Mouse (Mus musculus) forebrain, embryonic 10.5 days (tissue): Measurements from ENCODE around the gene Myh2. TPM values are rescaled to one million over a fixed set of nuclear protein-coding genes. Genes with fewer than 3 reads are reported as not detected.

Experiments used
- DNase-seq: peaks from one replicate; pipeline ENCODE4 v3.0.0-alpha.2; 2017; ENCODE audit warnings: low spot score; ENCODE audit errors: extremely low spot score
- H3K27ac ChIP-seq: fragments of 300-500 bp; sonication (generic); 2 replicates; pipeline ENCODE4 v1.5.1; 2016; ENCODE audit warnings: mild to moderate bottlenecking
- H3K27me3 ChIP-seq: fragments of 300-500 bp; sonication (generic); 2 replicates; pipeline ENCODE4 v1.6.1; 2016; ENCODE audit warnings: mild to moderate bottlenecking; ENCODE audit not compliant: poor library complexity, severe bottlenecking
- H3K36me3 ChIP-seq: fragments of 300-500 bp; sonication (generic); replicated peaks from 2 replicates; pipeline ENCODE4 v1.6.1; 2016; ENCODE audit warnings: mild to moderate bottlenecking, moderate library complexity
- H3K4me1 ChIP-seq: fragments of 300-500 bp; sonication (generic); 2 replicates; pipeline ENCODE4 v1.6.1; 2016
- H3K4me3 ChIP-seq: fragments of 300-500 bp; sonication (generic); 2 replicates; pipeline ENCODE4 v1.5.1; 2016; ENCODE audit warnings: mild to moderate bottlenecking, moderate library complexity
- H3K9me3 ChIP-seq: fragments of 300-500 bp; sonication (generic); 2 replicates; pipeline ENCODE4 v1.6.1; 2016; ENCODE audit warnings: mild to moderate bottlenecking, moderate library complexity
- whole genome bisulfite sequencing: fragments of 180-500 bp; shearing (Covaris S2); methylation state at CpG from one replicate; pipeline ENCODE4 v1.1.7; 2016; 5-methylcytosine and 5-hydroxymethylcytosine counted together
- polyA plus RNA-seq: library from polyadenylated mRNA; unstranded; fragments of >200 nt; fragmentation: Nextera tagmentation; extraction: Ambion mirVana; gene quantifications from 2 replicates; pipeline ENCODE4 v1.2.1, GENCODE M21; 2016

The Myh2 gene
- polyA plus RNA-seq = not detected in 2 replicates

DNA sequence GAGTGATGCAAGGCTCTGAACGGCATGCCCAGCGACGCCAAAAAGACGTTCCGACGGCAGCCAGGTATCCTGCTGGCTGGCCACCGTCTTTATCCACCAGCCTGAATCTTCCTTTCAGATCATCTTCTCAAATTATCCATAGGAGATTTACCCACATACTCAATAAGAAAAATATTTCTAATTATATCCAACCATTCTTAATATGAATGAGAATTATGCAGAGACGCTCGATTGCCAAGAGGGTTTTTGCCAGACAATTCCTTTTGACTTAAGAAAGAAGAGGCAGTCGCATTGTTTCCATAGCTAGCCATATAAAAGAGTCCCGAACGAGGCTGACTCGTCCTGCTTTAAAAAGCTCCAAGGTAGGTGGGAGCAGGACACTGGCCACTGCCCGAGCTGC, at the start of gene Myh2:
Gene Myh2 (plus strand): TSS at position 301 of the 400 bp plus-strand sequence.
- 77% methylated on average over 14 of the region's 14 CpGs for WGBS
- H3K4me1 ChIP-seq = peaks cover 7% of the 10 kb centered on the region
- H3K27ac ChIP-seq = no peak within 1 kb of the TSS
- no peaks in the 10 kb centered on the region for H3K36me3 ChIP-seq
- H3K9me3 ChIP-seq = no peaks in the 10 kb centered on the region
- H3K27me3 ChIP-seq = no peaks in the 10 kb centered on the region
- no peak for DNase-seq
- no peak within 1 kb of the TSS for H3K4me3 ChIP-seq

DNA sequence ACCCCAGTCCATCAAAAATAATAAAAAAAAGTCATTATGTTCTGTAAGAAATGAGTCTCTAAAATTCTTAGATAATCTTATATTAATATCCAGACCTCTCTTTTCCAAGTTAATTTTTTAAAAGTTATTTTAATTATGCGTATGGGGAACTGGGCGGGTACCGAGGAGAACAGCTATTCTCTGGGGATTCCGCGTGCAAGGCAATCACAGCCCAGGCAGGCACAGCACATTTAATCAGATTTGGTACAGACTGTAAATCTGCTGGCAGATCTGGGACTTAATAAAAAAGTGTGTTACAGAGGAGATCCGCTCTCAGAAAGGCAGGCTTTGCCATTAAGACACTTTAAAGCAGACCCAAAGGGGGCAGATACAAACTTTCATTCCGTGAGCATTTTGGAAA, 45.9 kb upstream of the Myh2 start:
- Histone ChIP-seq H3K27ac (no peak overlapping the region), H3K4me1 (peaks cover 6% of the 10 kb centered on the region; the same call in 1 of the 2 replicates), H3K4me3 (no peak overlapping the region), H3K36me3 (no peaks in the 10 kb centered on the region), H3K27me3 (no peaks in the 10 kb centered on the region), H3K9me3 (no peaks in the 10 kb centered on the region)
- DNase-seq = no peak
- 91% methylated on average over 7 of the region's 7 CpGs for WGBS

DNA sequence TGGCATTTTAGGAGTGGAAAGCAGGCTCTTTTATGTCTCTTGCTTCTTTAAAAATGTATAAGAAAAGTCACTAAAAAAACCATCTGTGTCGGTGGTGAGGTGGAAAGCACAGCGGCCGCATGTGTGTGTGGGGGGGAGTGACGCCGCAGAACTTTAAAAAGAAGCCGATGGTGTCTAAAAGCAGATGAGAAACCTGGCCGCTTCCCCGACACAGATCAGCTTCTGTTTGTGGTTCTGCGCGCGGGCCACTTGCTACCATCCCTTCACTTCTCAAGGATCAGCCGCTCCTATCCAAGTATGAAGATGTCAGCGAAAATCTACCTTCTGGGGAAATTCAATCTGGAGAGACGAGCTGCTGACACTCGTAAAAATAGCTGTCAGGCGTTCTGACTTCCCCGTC, 45.5 kb upstream of the Myh2 start:
- 0 out of 2 replicates have a peak, but pooled peaks cover 3% of the 10 kb centered on the region for H3K4me1 ChIP-seq
- no peaks in the 10 kb centered on the region for H3K9me3 ChIP-seq
- H3K27ac ChIP-seq = no peak overlapping the region
- WGBS = 87% methylated on average over 17 of the region's 17 CpGs
- no peaks in the 10 kb centered on the region for H3K27me3 ChIP-seq
- no peaks in the 10 kb centered on the region for H3K36me3 ChIP-seq
- DNase-seq = no peak
- no peak overlapping the region for H3K4me3 ChIP-seq

DNA sequence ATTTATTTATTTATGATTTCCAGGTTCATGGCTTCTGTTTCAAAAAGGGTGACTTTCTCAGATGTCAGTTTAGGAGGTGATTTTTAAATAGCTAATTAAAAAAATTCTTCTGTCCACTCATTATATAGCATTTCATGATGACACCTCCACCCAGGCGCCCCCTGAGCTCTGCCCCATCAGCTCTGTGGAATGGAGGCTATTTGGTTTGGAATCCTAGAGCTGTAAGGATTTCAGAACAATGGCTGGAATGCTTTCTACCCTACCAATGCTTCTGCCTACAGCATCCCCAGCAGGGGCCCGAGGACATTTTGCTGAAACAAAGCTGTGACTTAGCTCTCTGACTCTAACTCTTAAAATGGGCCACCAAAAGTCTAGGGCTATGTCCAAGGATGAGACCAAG, 37.3 kb upstream of the Myh2 start:
- H3K9me3 ChIP-seq = no peaks in the 10 kb centered on the region
- DNase-seq = no peak
- no peaks in the 10 kb centered on the region for H3K36me3 ChIP-seq
- H3K27ac ChIP-seq = no peak overlapping the region
- H3K27me3 ChIP-seq = no peaks in the 10 kb centered on the region
- 79% methylated on average over 2 of the region's 2 CpGs for WGBS
- H3K4me3 ChIP-seq = no peak overlapping the region
- no peaks in the 10 kb centered on the region for H3K4me1 ChIP-seq

DNA sequence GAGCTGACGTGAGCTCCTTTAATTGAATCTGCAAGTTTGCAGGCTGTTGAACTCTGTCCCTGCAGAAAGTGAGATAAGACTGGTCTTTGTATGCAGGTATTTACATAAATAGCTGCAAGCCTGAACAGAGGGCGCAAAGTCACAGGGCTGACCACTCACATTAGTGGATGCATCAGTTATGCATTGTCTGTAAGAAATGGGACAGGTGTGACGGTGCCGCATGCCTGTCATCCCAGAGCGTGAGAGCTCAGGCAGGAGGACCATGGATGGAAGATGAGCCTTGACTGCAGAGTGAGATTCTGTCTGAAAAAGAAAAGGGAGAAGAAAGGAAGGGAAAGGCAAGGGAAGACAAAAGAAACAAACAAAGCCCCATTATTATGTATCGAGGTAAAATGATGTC, 36.2 kb upstream of the Myh2 start:
- Histone ChIP-seq H3K4me1 (no peaks in the 10 kb centered on the region), H3K4me3 (no peak overlapping the region), H3K27ac (no peak overlapping the region), H3K9me3 (no peaks in the 10 kb centered on the region), H3K27me3 (no peaks in the 10 kb centered on the region), H3K36me3 (no peaks in the 10 kb centered on the region)
- WGBS = 89% methylated on average over 6 of the region's 6 CpGs
- no peak for DNase-seq

DNA sequence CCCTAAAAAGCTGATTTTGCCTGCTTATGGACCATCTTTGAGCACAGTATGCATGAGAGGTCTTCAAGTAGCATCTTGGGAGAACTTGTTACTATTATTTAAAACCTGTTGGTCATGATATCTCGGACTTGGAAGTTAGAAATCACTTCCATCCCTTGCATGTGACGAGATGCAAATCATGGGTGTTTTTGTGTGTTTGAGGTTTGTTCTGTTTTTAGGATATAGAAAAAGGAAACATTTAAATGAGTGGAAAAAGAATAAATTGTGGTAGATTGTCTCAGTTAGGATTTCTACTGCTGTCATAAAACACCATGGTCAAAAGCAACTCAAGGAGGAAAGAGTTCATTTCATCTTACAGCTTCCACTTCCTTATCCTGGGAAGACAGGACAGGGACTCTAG, 35.3 kb upstream of the Myh2 start:
- H3K4me1 ChIP-seq = no peaks in the 10 kb centered on the region
- no peaks in the 10 kb centered on the region for H3K36me3 ChIP-seq
- no peaks in the 10 kb centered on the region for H3K27me3 ChIP-seq
- no peak for DNase-seq
- H3K4me3 ChIP-seq = no peak overlapping the region
- WGBS = 89% methylated on average over 2 of the region's 2 CpGs
- no peak overlapping the region for H3K27ac ChIP-seq
- no peaks in the 10 kb centered on the region for H3K9me3 ChIP-seq

DNA sequence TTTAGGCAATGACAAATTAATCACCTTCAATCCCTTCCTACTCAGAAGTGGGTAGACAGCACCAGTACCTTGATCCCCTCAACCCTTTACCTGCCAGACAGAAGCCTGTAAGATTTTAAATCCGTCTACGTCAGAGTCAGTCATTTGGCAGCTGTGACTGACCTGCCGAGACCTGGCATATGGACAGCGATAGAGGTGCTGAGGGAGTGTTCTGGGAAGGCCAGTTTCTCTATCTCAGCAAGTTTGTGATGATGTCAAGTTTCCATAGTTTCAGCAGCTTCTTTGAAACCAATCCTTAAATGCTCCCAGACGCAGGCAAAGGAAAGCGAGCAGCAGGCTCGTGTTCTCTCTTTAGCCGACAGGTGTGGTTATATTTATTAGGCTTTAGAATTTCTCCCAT, 31.3 kb upstream of the Myh2 start:
- 86% methylated on average over 8 of the region's 8 CpGs for WGBS
- H3K9me3 ChIP-seq = no peaks in the 10 kb centered on the region
- no peaks in the 10 kb centered on the region for H3K27me3 ChIP-seq
- H3K4me3 ChIP-seq = no peak overlapping the region
- no peaks in the 10 kb centered on the region for H3K36me3 ChIP-seq
- H3K27ac ChIP-seq = no peak overlapping the region
- H3K4me1 ChIP-seq = peaks cover 7% of the 10 kb centered on the region
- no peak for DNase-seq

DNA sequence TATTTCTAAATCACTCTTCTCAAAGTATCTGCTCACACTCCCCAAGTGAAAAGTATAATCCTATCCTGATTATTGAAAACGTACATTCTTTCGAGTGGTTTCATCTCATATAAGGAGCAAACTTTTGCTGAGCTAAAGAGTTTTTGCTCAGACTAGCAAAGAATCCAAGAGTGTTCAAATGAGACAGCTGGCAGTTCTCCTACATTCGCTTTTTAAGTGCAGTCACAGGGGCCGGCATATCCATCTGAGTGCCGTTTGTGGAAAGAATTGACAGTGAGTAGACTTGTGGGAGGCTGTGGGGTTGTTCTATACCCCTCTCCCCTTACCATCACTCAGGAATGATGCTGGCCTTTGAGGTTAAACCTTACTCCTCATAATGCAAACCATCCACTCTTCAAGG, 30.7 kb upstream of the Myh2 start:
- no peaks in the 10 kb centered on the region for H3K36me3 ChIP-seq
- H3K9me3 ChIP-seq = no peaks in the 10 kb centered on the region
- no peak for DNase-seq
- peaks cover 7% of the 10 kb centered on the region for H3K4me1 ChIP-seq
- 86% methylated on average over 5 of the region's 5 CpGs for WGBS
- no peak overlapping the region for H3K4me3 ChIP-seq
- H3K27me3 ChIP-seq = no peaks in the 10 kb centered on the region
- H3K27ac ChIP-seq = no peak overlapping the region

DNA sequence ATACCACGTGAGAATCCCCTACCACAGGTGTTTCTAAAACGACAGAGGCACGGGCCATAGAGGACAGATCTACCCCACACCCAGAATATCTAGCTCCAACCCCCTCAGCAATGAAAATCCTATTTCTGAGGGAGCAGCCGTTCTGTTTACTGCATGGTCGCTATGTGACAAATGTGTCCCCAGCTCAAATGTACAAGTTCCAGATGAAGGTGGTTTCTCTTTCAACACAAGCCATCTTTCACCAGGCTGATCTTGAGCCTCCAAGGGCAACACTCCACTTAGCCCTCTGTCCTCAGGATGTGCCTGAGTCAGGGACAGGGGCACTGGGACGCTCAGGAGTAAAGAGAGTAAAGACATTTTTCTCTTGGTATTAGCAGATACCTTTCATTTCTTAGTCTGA, 29.8 kb upstream of the Myh2 start:
- no peak overlapping the region for H3K4me3 ChIP-seq
- H3K4me1 ChIP-seq = peaks cover 7% of the 10 kb centered on the region
- DNase-seq = no peak
- H3K27me3 ChIP-seq = no peaks in the 10 kb centered on the region
- H3K9me3 ChIP-seq = no peaks in the 10 kb centered on the region
- no peak overlapping the region for H3K27ac ChIP-seq
- 83% methylated on average over 6 of the region's 6 CpGs for WGBS
- H3K36me3 ChIP-seq = no peaks in the 10 kb centered on the region

DNA sequence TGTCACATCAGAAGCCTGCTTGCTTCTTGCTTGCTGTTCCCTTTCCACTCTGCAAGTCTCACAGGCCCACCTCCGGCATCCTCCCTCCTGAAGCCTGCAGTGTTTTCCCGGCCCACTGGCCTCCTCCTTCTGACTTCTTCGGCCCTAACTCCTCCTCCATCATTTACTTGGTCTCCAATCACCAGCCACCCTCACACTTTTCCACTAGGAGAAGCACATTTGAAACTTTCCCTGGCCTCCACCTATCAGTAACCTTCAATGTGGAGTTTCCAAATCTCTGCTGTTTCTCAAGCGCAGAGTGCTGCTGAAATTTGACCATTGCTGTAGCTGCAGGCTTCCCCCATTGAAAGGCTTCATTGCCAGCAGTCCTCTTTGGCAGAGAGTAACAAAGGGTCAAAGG, 28.8 kb upstream of the Myh2 start:
- Histone ChIP-seq H3K9me3 (no peaks in the 10 kb centered on the region), H3K36me3 (no peaks in the 10 kb centered on the region), H3K27me3 (0 out of 2 replicates have a peak, but pooled peaks cover 3% of the 10 kb centered on the region), H3K4me3 (no peak overlapping the region), H3K27ac (no peak overlapping the region), H3K4me1 (peaks cover 7% of the 10 kb centered on the region)
- DNase-seq = no peak
- 72% methylated on average over 4 of the region's 4 CpGs for WGBS

DNA sequence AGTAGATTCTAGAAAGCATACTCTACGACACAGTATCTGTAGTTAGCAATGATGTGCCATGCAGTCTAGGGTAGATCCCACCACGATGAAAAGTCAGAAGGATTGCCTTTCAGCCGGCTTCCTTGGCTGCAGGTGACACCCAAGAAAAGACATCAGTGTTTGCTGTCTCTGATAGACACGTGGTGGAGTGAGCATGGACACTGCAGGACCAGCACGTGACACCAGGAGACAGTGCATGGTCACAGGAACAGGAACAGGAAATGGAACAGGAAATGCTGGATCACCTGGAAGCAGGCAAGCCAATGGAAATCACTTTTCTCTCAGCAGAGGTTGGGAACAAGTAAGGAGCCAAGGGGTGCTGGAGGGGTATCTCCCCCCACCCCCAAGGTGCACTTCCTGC, 27.8 kb upstream of the Myh2 start:
- Histone ChIP-seq H3K27me3 (peaks cover 13% of the 10 kb centered on the region), H3K27ac (no peak overlapping the region), H3K4me1 (peaks cover 7% of the 10 kb centered on the region), H3K9me3 (no peaks in the 10 kb centered on the region), H3K4me3 (no peak overlapping the region), H3K36me3 (no peaks in the 10 kb centered on the region)
- no peak for DNase-seq
- WGBS = 85% methylated on average over 5 of the region's 5 CpGs

DNA sequence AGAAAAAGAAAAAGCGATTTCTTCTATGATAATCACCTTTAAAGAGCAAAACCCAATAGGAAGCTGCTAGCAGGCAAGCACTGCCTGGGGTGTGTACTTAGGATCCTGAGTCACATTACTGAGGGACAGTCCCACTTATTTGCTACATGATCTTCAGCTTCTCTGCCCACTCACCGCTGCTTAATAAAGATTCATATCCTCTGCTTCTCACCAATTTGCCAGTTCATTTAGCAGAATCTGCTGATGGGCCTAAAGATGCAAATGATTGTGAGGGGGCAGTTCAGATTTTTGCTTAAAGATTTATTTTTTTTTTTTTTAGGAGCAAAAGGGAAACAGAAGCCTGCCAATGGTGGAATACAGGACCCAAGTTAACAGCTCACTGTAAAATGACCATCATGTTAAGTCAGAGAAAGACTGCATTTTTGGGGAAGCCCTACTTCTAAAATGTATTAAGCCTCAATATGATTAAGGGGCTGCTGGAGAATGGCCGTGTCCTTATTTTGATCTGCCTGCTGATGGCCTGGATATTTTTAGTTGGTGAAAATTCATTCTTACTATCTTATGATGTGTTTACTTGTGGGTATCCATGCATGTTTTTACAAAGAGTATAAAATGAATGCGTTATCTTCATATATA, 26.8 kb upstream of the Myh2 start:
- Histone ChIP-seq H3K27me3 (peaks cover 13% of the 10 kb centered on the region), H3K36me3 (no peaks in the 10 kb centered on the region), H3K4me1 (peaks cover 15% of the 10 kb centered on the region), H3K9me3 (no peaks in the 10 kb centered on the region), H3K4me3 (no peak overlapping the region), H3K27ac (no peak overlapping the region)
- WGBS = 90% methylated on average over 4 of the region's 4 CpGs
- no peak for DNase-seq

DNA sequence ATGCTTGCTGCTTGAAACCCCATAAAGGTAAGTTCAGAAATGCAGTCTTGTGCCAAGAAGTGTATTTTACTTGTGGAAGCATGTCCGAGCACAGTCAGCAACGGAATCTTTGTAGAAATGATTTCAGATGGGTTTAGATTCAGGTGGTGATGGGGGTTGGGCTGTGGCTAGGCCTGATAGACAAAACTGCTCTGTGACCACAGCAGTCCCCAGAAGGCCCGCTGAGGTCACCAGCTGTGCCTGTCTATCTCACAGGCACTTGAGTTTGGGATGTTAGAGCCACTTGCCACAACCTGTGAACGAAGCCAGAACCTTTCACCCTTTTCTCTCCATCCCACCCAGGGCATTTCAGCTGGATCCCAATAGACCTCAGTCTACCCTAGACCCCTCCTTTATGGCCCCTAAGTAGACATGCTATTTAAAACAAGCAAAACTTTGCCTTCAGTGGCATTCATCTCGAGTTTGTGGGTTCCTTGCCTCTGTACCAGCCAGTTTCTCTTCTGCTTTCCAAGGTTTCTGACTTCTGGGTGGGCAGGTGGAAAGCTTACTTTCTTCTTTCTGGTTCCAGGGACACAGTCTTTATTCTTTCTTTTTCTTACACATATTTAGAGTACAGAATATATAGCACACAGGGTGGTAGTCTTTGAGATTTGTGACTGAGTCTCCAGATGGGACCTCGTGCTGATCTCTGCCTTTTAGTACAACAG, 26.1 kb upstream of the Myh2 start:
- no peaks in the 10 kb centered on the region for H3K9me3 ChIP-seq
- H3K36me3 ChIP-seq = no peaks in the 10 kb centered on the region
- H3K4me3 ChIP-seq = no peak overlapping the region
- H3K27ac ChIP-seq = no peak overlapping the region
- H3K27me3 ChIP-seq = peaks cover 13% of the 10 kb centered on the region
- H3K4me1 ChIP-seq = peaks cover 18% of the 10 kb centered on the region
- DNase-seq = no peak
- 76% methylated on average over 6 of the region's 6 CpGs for WGBS
